In the genomic region with DNA sequence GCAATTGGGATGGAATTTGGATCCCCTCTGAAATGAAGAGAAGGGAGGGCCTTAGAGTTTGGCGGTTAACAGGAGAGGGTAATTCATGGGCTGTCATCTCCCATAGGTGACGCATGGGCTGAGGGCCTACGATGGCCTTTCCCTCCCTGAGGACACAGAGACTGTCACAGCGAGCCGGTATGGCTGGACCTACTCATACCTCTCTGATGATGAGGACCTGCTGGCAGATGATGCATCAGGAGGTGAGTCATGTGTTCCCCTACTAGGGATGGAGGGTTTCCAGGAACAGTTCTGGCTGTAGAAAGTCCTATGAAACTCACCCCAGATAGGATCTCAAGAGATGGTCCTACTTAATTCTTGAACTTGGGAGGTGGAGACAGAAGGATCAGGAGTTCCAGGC, we compare ENCODE assay signal across 18 mouse cellular contexts. TPM values are rescaled to one million over a fixed set of nuclear protein-coding genes. Genes with fewer than 3 reads are reported as not detected.
DNase-seq lines count a peak whose midpoint lies in the region; ATAC-seq lines count a peak whose summit lies in the region.
"Had no signal": no experiment of that assay in that cellular context is flagged by ENCODE, and none has a peak within 500 bp of the region (broad histone marks: within the 10 kb centered on the region; RNA-seq: fewer than 3 reads in every experiment).

No protein-coding gene starts in this region.

- no peak overlapping the region for H3K4me3 ChIP-seq in limb, embryonic 15.5 days
- no peak overlapping the region for H3K4me3 ChIP-seq in limb, embryonic 10.5 days
- H3K4me3 ChIP-seq: hindbrain, embryonic 12.5 days; lung, embryonic 15.5 days; midbrain, embryonic 13.5 days had no signal

- no peak for ATAC-seq in limb, embryonic 15.5 days (ENCODE audit: insufficient number of reproducible peaks, low FRiP score, low TSS enrichment, low read depth)
- ATAC-seq: midbrain, embryonic 13.5 days had no signal

- H3K27ac ChIP-seq in limb, embryonic 15.5 days: peak overlapping the region; percentile 57; the same call in 1 of the 2 replicates
- no peak overlapping the region for H3K27ac ChIP-seq in limb, embryonic 10.5 days
- H3K27ac ChIP-seq: kidney, postnatal 0 days; lung, embryonic 15.5 days; midbrain, embryonic 13.5 days had no signal

- 81% methylated on average over 5 of the region's 5 CpGs for WGBS in limb, embryonic 15.5 days
- WGBS in limb, embryonic 10.5 days: 90% methylated on average over 5 of the region's 5 CpGs

- no peak overlapping the region for H3K4me2 ChIP-seq in limb, embryonic 15.5 days
- H3K4me2 ChIP-seq: hindbrain, embryonic 12.5 days; lung, embryonic 15.5 days; midbrain, embryonic 13.5 days had no signal

- H3K9me3 ChIP-seq in limb, embryonic 15.5 days: no peaks in the 10 kb centered on the region
- no peaks in the 10 kb centered on the region for H3K9me3 ChIP-seq in limb, embryonic 10.5 days (replicated peaks)
- H3K9me3 ChIP-seq: hindbrain, embryonic 12.5 days; lung, embryonic 15.5 days; midbrain, embryonic 13.5 days had no signal

- H3K4me1 ChIP-seq in limb, embryonic 15.5 days: peaks cover 71% of the 10 kb centered on the region
- H3K4me1 ChIP-seq in limb, embryonic 10.5 days: peaks cover 51% of the 10 kb centered on the region
- H3K4me1 ChIP-seq: midbrain, embryonic 13.5 days had no signal

- peak; percentile 96 for DNase-seq in heart, adult 11 months
- no peak for DNase-seq in heart, postnatal 25 days (ENCODE audit: low spot score)
- DNase-seq in limb, embryonic 10.5 days (ENCODE audit: low spot score): no peak
- DNase-seq in adrenal gland, postnatal 14 days: peak; percentile 61
- DNase-seq in left cerebral cortex, postnatal 14 days (ENCODE audit: low spot score in 2 of 2): no peak
- DNase-seq in retina, embryonic 14.5 days (ENCODE audit: low spot score): no peak
- DNase-seq: liver; thymus, postnatal 4 days had no signal

- intact Hi-C loops in heart, postnatal 25 days (cut with DNase I): loop anchor here (5.0 kb wide), 1 partner anchor 54 kb away; no protein-coding TSS in a partner anchor
- intact Hi-C loops in left cerebral cortex, postnatal 14 days (cut with DNase I): no loop called here

- no peaks in the 10 kb centered on the region for H3K27me3 ChIP-seq in limb, embryonic 15.5 days
- H3K27me3 ChIP-seq in limb, embryonic 10.5 days (ENCODE audit: low read depth, poor library complexity, severe bottlenecking): no peaks in the 10 kb centered on the region
- H3K27me3 ChIP-seq: hindbrain, embryonic 12.5 days; lung, embryonic 15.5 days; midbrain, embryonic 13.5 days had no signal

- peaks cover 47% of the 10 kb centered on the region for H3K36me3 ChIP-seq in limb, embryonic 15.5 days
- H3K36me3 ChIP-seq in limb, embryonic 10.5 days: peaks cover 48% of the 10 kb centered on the region
- H3K36me3 ChIP-seq: hindbrain, embryonic 12.5 days; midbrain, embryonic 13.5 days had no signal

- H3K9ac ChIP-seq in limb, embryonic 15.5 days: no peak overlapping the region
- H3K9ac ChIP-seq: hindbrain, embryonic 12.5 days; lung, embryonic 15.5 days; midbrain, embryonic 13.5 days had no signal

RNA-seq across cellular contexts. Expression of a gene that starts 32.4 kb away (rescaled TPM):
- 100 to 1,000 TPM; 249 to 297 TPM for total RNA-seq in heart, postnatal 25 days (2021)
- polyA plus RNA-seq in limb, embryonic 15.5 days (2015; fragmentation: Nextera tagmentation; extraction: Ambion mirVana): 40.6 and 44.5 TPM in 2 replicates
- polyA plus RNA-seq in limb, embryonic 10.5 days (2016; fragmentation: Nextera tagmentation; extraction: Ambion mirVana): 20.8 and 23.3 TPM in 2 replicates
- 230 and 242 TPM in 2 replicates for total RNA-seq in adrenal gland, postnatal 14 days (2021)
- 10 to 100 TPM; 11.6 to 12.9 TPM for total RNA-seq in left cerebral cortex, postnatal 14 days (2021)

RNA-seq across cellular contexts. Expression of a gene that starts 47.9 kb away (rescaled TPM):
- total RNA-seq in heart, postnatal 25 days (2021): not detected
- polyA plus RNA-seq in limb, embryonic 15.5 days (2015; fragmentation: Nextera tagmentation; extraction: Ambion mirVana): 0.23 and 0.40 TPM in 2 replicates
- not detected in 2 replicates for polyA plus RNA-seq in limb, embryonic 10.5 days (2016; fragmentation: Nextera tagmentation; extraction: Ambion mirVana)
- not detected in 2 replicates for total RNA-seq in adrenal gland, postnatal 14 days (2021)
- not detected for total RNA-seq in left cerebral cortex, postnatal 14 days (2021)
- total RNA-seq: left cerebral cortex, adult 8-10 months had no signal
- polyA plus RNA-seq: cortical plate, adult 2 months; forebrain, embryonic 11.5 days; hindbrain, embryonic 12.5 days; intestine, embryonic 14.5 days; kidney, postnatal 0 days; lung, embryonic 15.5 days; midbrain, embryonic 13.5 days; spleen, adult 2 months had no signal

Comparison
In these comparisons a context has a peak if more than half of its experiments do, and no peak if none do; other contexts are left out.
1. DNase-seq: peak in heart, adult 11 months (single experiment) and adrenal gland, postnatal 14 days (single experiment); none in heart, postnatal 25 days (single experiment), limb, embryonic 10.5 days (single experiment), left cerebral cortex, postnatal 14 days (0 of 2) and retina, embryonic 14.5 days (single experiment).
2. RNA of a gene that starts 32.4 kb away (total RNA-seq): 249 to 297 TPM in heart, postnatal 25 days and 230 to 242 TPM in adrenal gland, postnatal 14 days; 11.6 to 12.9 TPM in left cerebral cortex, postnatal 14 days; every median in the first group is over 10 times any median in the second.